Mouse (Mus musculus) stomach, postnatal 0 days (tissue): Measurements from ENCODE around the gene Macrod1.

Source experiments
- CTCF ChIP-seq: IDR thresholded peaks from 2 replicates; pipeline ENCODE4 v1.5.1; 2016; ENCODE audit warnings: antibody characterized with exemption, low read depth, mild to moderate bottlenecking, moderate library complexity
- EP300 ChIP-seq: optimal IDR thresholded peaks from 2 replicates; pipeline ENCODE3; 2016; ENCODE audit warnings: antibody characterized with exemption

- no peak for TF ChIP-seq CTCF
- TF ChIP-seq EP300 = no peak
These were observed 45.4 kb downstream of the Macrod1 start for GRCm38 (mm10) chr19:7102039-7102438.
